Mouse (Mus musculus) midbrain, embryonic 15.5 days (tissue): Measurements from ENCODE around the gene Aldh1a1. TPM values are rescaled to one million over a fixed set of nuclear protein-coding genes. Genes with fewer than 3 reads are reported as not detected.

Experiments
- ATAC-seq: fragments of 200-750 bp; cut with Nextera tagmentation; replicated peaks from 2 replicates; pipeline ENCODE4 v1.8.0; 2017; ENCODE audit warnings: moderate TSS enrichment
- H3K27ac ChIP-seq: fragments of 300-500 bp; sonication (generic); 2 replicates; pipeline ENCODE4 v1.5.1; 2015; ENCODE audit warnings: mild to moderate bottlenecking, inconsistent platforms
- H3K27me3 ChIP-seq: fragments of 300-500 bp; sonication (generic); replicated peaks from 2 replicates; pipeline ENCODE4 v1.6.1; 2015; ENCODE audit warnings: inconsistent platforms
- H3K36me3 ChIP-seq: fragments of 300-500 bp; sonication (generic); replicated peaks from 2 replicates; pipeline ENCODE4 v1.6.1; 2015; ENCODE audit warnings: inconsistent platforms
- H3K4me1 ChIP-seq: fragments of 300-500 bp; sonication (generic); 2 replicates; pipeline ENCODE4 v1.6.1; 2015; ENCODE audit warnings: inconsistent platforms
- H3K4me2 ChIP-seq: fragments of 300-500 bp; sonication (generic); 2 replicates; pipeline ENCODE4 v1.6.1; 2015; ENCODE audit warnings: inconsistent platforms, mild to moderate bottlenecking, moderate library complexity
- H3K4me3 ChIP-seq: fragments of 300-500 bp; sonication (generic); 2 replicates; pipeline ENCODE4 v1.5.1; 2015; ENCODE audit warnings: mild to moderate bottlenecking, inconsistent platforms
- H3K9ac ChIP-seq: fragments of 300-500 bp; sonication (generic); 2 replicates; pipeline ENCODE4 v1.6.1; 2015; ENCODE audit warnings: mild to moderate bottlenecking, inconsistent platforms
- H3K9me3 ChIP-seq: fragments of 300-500 bp; sonication (generic); 2 replicates; pipeline ENCODE4 v1.6.1; 2016; ENCODE audit warnings: inconsistent platforms
- WGBS: fragments of 180-500 bp; shearing (Covaris S2); methylation state at CpG from one replicate; pipeline ENCODE4 v1.1.7; 2015; ENCODE audit warnings: mixed read lengths; 5-methylcytosine and 5-hydroxymethylcytosine counted together
- polyA plus RNA-seq: library from polyadenylated mRNA; unstranded; fragments of >200 nt; fragmentation: Nextera tagmentation; extraction: Ambion mirVana; gene quantifications from 2 replicates; pipeline ENCODE4 v1.2.1, GENCODE M21; 2015

Aldh1a1 gene
- polyA plus RNA-seq, 1 experiment from 2014 or later = 16.3 TPM

DNA sequence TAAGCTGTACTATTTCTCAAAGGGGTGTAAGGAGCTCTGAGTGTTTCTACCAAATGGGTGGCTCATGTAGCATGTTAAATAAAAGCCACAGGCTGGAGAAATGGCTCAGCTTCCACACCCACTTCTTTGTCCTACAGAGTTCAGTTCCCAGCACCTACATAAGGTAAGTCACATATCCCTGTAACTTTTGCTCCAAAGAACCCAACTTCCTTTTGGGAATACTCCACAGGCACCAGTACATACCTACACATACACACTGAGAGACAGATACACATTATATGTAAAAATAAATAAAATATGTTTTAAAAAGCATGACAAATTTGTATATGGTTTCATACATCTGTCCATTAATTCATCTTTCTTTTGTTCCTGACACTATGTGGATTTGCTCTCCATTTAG, 66.0 kb downstream of the Aldh1a1 start:
- Histone ChIP-seq H3K4me1 (no peaks in the 10 kb centered on the region), H3K27ac (no peak overlapping the region), H3K4me2 (no peak overlapping the region), H3K9me3 (no peaks in the 10 kb centered on the region), H3K36me3 (no peaks in the 10 kb centered on the region), H3K4me3 (no peak overlapping the region), H3K27me3 (no peaks in the 10 kb centered on the region), H3K9ac (no peak overlapping the region)
- ATAC-seq = no peak

DNA sequence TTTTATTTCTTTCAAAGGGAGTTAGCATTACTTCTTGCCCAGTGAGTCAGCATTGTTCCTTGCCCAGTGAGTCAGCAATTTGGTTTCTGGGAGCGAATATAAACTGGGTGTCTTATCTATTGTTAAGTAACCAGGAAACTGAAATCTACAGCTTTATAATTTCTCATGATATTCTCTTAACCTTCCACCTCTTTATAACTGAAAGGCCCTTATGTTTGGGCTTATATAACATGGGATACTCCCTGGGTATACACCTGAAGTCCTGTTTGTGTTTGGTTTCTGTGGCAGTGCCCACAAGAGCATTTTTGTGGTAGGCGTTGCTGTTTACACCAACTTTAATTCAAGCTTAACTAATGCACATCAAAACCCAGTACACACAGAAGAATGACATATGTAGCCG, 66.4 kb downstream of the Aldh1a1 start:
- Histone ChIP-seq H3K4me1 (no peaks in the 10 kb centered on the region), H3K9me3 (no peaks in the 10 kb centered on the region), H3K36me3 (no peaks in the 10 kb centered on the region), H3K4me2 (no peak overlapping the region), H3K27me3 (no peaks in the 10 kb centered on the region), H3K4me3 (no peak overlapping the region), H3K9ac (no peak overlapping the region), H3K27ac (no peak overlapping the region)
- WGBS = 87% methylated on average over 3 of the region's 3 CpGs
- ATAC-seq = no peak

DNA sequence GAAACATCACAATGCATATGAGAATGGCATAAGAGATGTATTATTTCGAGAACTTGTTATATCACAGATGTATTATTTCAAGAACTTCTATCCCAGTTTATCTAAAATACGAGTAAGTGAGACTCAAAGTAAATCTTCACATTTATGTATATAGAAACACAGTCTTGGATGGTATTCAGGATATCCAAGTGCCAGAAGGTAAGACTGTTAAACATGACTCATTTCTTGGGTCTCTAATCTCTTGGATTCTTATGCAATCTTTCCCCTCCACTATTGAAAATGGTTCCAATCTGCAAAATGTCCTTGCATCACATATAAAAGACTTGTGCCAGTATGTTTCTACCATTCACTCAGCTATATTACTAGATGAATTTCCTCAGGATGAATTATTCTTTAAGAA, 67.4 kb downstream of the Aldh1a1 start:
- Histone ChIP-seq H3K36me3 (no peaks in the 10 kb centered on the region), H3K9me3 (no peaks in the 10 kb centered on the region), H3K4me3 (no peak overlapping the region), H3K9ac (no peak overlapping the region), H3K27me3 (no peaks in the 10 kb centered on the region), H3K27ac (no peak overlapping the region), H3K4me2 (no peak overlapping the region), H3K4me1 (no peaks in the 10 kb centered on the region)
- no peak for ATAC-seq
- WGBS = 88% methylated on average over 2 of the region's 2 CpGs

DNA sequence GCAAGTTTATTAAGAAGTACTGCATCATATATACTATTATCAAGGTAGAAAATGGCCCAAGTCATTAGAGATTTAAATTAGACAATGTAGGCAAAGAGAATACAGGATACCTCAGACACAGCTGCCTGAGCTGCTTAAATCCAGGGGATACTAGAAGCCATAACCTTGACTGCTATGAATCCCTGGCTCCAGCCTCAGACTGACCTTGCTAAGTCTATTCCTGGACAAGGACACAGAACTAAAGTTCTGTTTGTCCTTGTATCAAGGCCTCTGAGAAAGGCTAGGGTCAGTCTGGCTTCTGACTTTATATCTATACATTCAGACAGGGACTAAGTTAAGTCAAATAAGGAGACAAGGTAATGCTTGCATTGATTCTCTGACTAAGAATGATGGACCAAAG, 69.9 kb downstream of the Aldh1a1 start:
- no peaks in the 10 kb centered on the region for H3K36me3 ChIP-seq
- no peak overlapping the region for H3K4me2 ChIP-seq
- no peaks in the 10 kb centered on the region for H3K9me3 ChIP-seq
- H3K9ac ChIP-seq = no peak overlapping the region
- H3K4me1 ChIP-seq = no peaks in the 10 kb centered on the region
- no peak overlapping the region for H3K27ac ChIP-seq
- H3K27me3 ChIP-seq = no peaks in the 10 kb centered on the region
- no peak overlapping the region for H3K4me3 ChIP-seq
- no peak for ATAC-seq

DNA sequence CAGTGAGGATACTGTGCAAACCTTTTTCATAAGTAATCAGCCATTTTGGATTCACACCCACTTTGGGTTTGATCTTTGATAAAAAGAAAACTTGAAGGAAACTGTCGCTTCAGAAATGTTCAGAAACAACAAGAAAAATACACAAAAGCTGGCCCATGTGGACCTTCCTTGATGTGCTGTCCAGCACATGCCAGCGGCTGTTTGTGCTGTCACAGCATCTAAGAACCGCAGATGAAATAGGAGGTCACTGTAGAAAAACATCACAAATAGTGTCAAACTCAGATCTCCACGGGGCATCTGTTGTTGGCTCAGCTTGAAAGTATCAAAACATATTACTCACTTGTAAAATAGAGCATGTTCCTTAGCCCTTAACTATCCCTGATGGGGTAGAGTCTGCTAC, 73.8 kb downstream of the Aldh1a1 start:
- 84% methylated on average over 4 of the region's 4 CpGs for WGBS
- no peaks in the 10 kb centered on the region for H3K9me3 ChIP-seq
- H3K4me1 ChIP-seq = no peaks in the 10 kb centered on the region
- no peak overlapping the region for H3K9ac ChIP-seq
- no peak overlapping the region for H3K4me2 ChIP-seq
- no peaks in the 10 kb centered on the region for H3K36me3 ChIP-seq
- no peak overlapping the region for H3K27ac ChIP-seq
- H3K27me3 ChIP-seq = no peaks in the 10 kb centered on the region
- peak; percentile 52; the same call in 1 of the 2 replicates for ATAC-seq
- H3K4me3 ChIP-seq = no peak overlapping the region

DNA sequence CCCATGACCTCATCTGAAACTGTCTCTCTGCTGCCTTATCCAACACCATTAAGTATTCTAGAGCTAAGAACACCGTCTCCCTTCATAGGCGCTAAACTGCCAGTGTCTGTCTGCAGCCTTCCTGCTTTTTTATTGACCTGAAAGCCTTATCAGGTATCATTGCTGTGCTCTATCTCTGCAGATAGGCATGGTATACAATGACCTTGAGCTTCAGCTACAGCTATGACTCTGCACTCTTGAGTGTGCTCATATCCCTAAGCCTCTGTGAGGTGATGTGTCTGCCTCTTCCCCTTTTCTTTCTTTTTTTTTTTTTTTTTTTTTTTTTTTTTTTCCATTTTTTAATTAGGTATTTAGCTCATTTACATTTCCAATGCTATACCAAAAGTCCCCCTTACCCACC, 74.5 kb downstream of the Aldh1a1 start:
- ATAC-seq = no peak
- Histone ChIP-seq H3K27me3 (no peaks in the 10 kb centered on the region), H3K4me3 (no peak overlapping the region), H3K9ac (no peak overlapping the region), H3K27ac (no peak overlapping the region), H3K9me3 (no peaks in the 10 kb centered on the region), H3K4me1 (no peaks in the 10 kb centered on the region), H3K36me3 (no peaks in the 10 kb centered on the region), H3K4me2 (no peak overlapping the region)
- WGBS = 94% methylated on average over 2 of the region's 2 CpGs

DNA sequence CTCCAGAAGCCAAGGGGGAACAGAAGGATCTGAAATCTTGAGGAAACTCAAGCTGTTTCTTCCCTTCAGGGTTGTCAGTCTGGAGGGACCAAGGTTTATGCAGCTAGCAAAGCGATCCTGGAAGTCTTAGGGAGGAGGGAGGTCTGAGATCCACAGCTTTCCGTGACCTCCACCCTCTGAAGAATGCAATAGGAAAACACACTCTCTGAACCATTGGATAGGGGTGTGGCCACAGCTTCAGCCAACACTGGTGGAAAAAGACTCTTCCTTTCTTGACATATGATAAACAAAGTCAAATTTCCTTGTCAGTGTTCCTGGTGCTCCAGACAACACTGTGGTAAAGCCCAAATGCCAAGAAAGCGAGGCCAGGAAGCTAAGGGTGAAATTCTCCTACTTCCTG, 84.5 kb downstream of the Aldh1a1 start:
- no peak overlapping the region for H3K4me2 ChIP-seq
- H3K27ac ChIP-seq = no peak overlapping the region
- 87% methylated on average over 3 of the region's 3 CpGs for WGBS
- no peaks in the 10 kb centered on the region for H3K4me1 ChIP-seq
- no peak overlapping the region for H3K4me3 ChIP-seq
- no peaks in the 10 kb centered on the region for H3K9me3 ChIP-seq
- H3K27me3 ChIP-seq = no peaks in the 10 kb centered on the region
- ATAC-seq = no peak
- H3K9ac ChIP-seq = no peak overlapping the region
- no peaks in the 10 kb centered on the region for H3K36me3 ChIP-seq

GRCm38 (mm10) chr19:20577429-20577828, 84.9 kb downstream of the Aldh1a1 start:
- Histone ChIP-seq H3K36me3 (no peaks in the 10 kb centered on the region), H3K27ac (no peak overlapping the region), H3K4me3 (no peak overlapping the region), H3K27me3 (no peaks in the 10 kb centered on the region), H3K9me3 (no peaks in the 10 kb centered on the region), H3K9ac (no peak overlapping the region), H3K4me2 (no peak overlapping the region), H3K4me1 (no peaks in the 10 kb centered on the region)
- WGBS = 84% methylated on average over 5 of the region's 5 CpGs
- ATAC-seq = no peak

GRCm38 (mm10) chr19:20599951-20600350, 107.4 kb downstream of the Aldh1a1 start:
- Histone ChIP-seq H3K36me3 (no peaks in the 10 kb centered on the region), H3K9ac (no peak overlapping the region), H3K4me2 (no peak overlapping the region), H3K4me3 (no peak overlapping the region), H3K4me1 (no peaks in the 10 kb centered on the region), H3K27ac (no peak overlapping the region), H3K27me3 (no peaks in the 10 kb centered on the region), H3K9me3 (no peaks in the 10 kb centered on the region)
- no peak for ATAC-seq

DNA sequence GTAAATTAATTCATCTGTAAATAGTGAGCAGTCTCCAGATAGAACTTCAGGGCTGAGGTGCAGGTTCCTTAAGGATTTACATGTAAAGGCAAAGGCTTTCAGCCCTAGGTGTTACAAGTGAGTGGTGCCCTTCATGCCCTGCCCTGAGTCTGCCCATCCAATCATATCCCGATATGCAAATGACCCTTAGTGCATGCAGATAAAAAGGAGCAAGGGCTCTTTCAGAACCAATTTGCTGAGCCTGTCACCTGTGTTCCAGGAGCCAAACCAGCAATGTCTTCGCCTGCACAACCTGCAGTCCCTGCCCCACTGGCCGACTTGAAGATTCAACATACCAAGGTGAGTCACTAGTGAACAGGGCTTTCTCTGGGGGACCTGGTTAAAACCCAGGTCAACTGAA, 109.2 kb downstream of the Aldh1a1 start:
- Histone ChIP-seq H3K9me3 (no peaks in the 10 kb centered on the region), H3K4me1 (no peaks in the 10 kb centered on the region), H3K27me3 (no peaks in the 10 kb centered on the region), H3K27ac (no peak overlapping the region), H3K4me3 (no peak overlapping the region), H3K9ac (no peak overlapping the region), H3K36me3 (no peaks in the 10 kb centered on the region), H3K4me2 (no peak overlapping the region)
- WGBS = 74% methylated on average over 3 of the region's 3 CpGs
- no peak for ATAC-seq

- Histone ChIP-seq H3K4me3 (no peak overlapping the region), H3K27me3 (no peaks in the 10 kb centered on the region), H3K9ac (no peak overlapping the region), H3K4me1 (no peaks in the 10 kb centered on the region), H3K4me2 (no peak overlapping the region), H3K9me3 (no peaks in the 10 kb centered on the region), H3K36me3 (no peaks in the 10 kb centered on the region), H3K27ac (no peak overlapping the region)
- no peak for ATAC-seq
- WGBS = 85% methylated on average over 1 of the region's 1 CpGs
Observed at GRCm38 (mm10) chr19:20603212-20603611, 110.7 kb downstream of the Aldh1a1 start.

- Histone ChIP-seq H3K9ac (no peak overlapping the region), H3K9me3 (no peaks in the 10 kb centered on the region), H3K4me3 (no peak overlapping the region), H3K4me1 (no peaks in the 10 kb centered on the region), H3K27me3 (no peaks in the 10 kb centered on the region), H3K36me3 (no peaks in the 10 kb centered on the region), H3K4me2 (no peak overlapping the region), H3K27ac (no peak overlapping the region)
- 78% methylated on average over 2 of the region's 2 CpGs for WGBS
- no peak for ATAC-seq
Observed at GRCm38 (mm10) chr19:20603866-20604265, 111.4 kb downstream of the Aldh1a1 start.

GRCm38 (mm10) chr19:20614252-20614930, 121.9 kb downstream of the Aldh1a1 start:
- 73% methylated on average over 3 of the region's 3 CpGs for WGBS
- ATAC-seq = no peak

More at GRCm38 (mm10) chr19:20614252-20614930, 121.9 kb downstream of the Aldh1a1 start:
- H3K9me3 ChIP-seq = no peaks in the 10 kb centered on the region
- no peaks in the 10 kb centered on the region for H3K36me3 ChIP-seq
- no peaks in the 10 kb centered on the region for H3K4me1 ChIP-seq
- H3K27ac ChIP-seq = no peak overlapping the region
- H3K27me3 ChIP-seq = no peaks in the 10 kb centered on the region
- no peak overlapping the region for H3K9ac ChIP-seq
- H3K4me2 ChIP-seq = no peak overlapping the region
- H3K4me3 ChIP-seq = no peak overlapping the region
